Mouse (Mus musculus): ENCODE measurements at regions not wholly inside any gene's neighbourhood (a gene's known extent, or its start where the extent isn't known, plus 50 kb on each side); places are given as distances from the start of the nearest gene placed in this dataset.

GRCm38 (mm10) chr17:15291626-15292025 lies 85.0 kb downstream of the Dll1 start:
- Histone ChIP-seq H3K4me2 (ENCODE audit: low read depth, low read length, poor library complexity, severe bottlenecking) (no peak overlapping the region), H3K9me3 (ENCODE audit: low read length) (no peaks in the 10 kb centered on the region), H3K36me3 (ENCODE audit: insufficient read depth, low read length) (no peaks in the 10 kb centered on the region), H3K9ac (replicated peaks; ENCODE audit: low read length, poor library complexity, severe bottlenecking) (no peak overlapping the region), H3K27me3 (ENCODE audit: insufficient read depth, low read length) (no peaks in the 10 kb centered on the region), H3K4me1 (ENCODE audit: insufficient read depth, low read length) (no peaks in the 10 kb centered on the region), H3K4me3 (ENCODE audit: low read depth, low read length) (no peak overlapping the region), H3K27ac (ENCODE audit: low read depth, low read length) (no peak overlapping the region)
- 75% methylated on average over 4 of the region's 4 CpGs for WGBS
- DNase-seq (ENCODE audit: low spot score) = no peak
- no peak for TF ChIP-seq CTCF (IDR thresholded peaks at IDR 0.05)
- ATAC-seq (ENCODE audit: low FRiP score) = no peak

GRCm38 (mm10) chr17:15290326-15290725 lies 86.3 kb downstream of the Dll1 start:
- Histone ChIP-seq H3K4me2 (ENCODE audit: low read depth, low read length, poor library complexity, severe bottlenecking) (no peak overlapping the region), H3K27ac (ENCODE audit: low read depth, low read length) (no peak overlapping the region), H3K36me3 (ENCODE audit: insufficient read depth, low read length) (no peaks in the 10 kb centered on the region), H3K4me1 (ENCODE audit: insufficient read depth, low read length) (no peaks in the 10 kb centered on the region), H3K27me3 (ENCODE audit: insufficient read depth, low read length) (no peaks in the 10 kb centered on the region), H3K4me3 (ENCODE audit: low read depth, low read length) (no peak overlapping the region), H3K9me3 (ENCODE audit: low read length) (no peaks in the 10 kb centered on the region), H3K9ac (replicated peaks; ENCODE audit: low read length, poor library complexity, severe bottlenecking) (no peak overlapping the region)
- 96% methylated on average over 1 of the region's 1 CpGs for WGBS
- no peak for TF ChIP-seq CTCF (IDR thresholded peaks at IDR 0.05)
- DNase-seq (ENCODE audit: low spot score) (no peak), ATAC-seq (ENCODE audit: low FRiP score) (no peak)

GRCm38 (mm10) chr17:15289062-15289461 lies 87.6 kb downstream of the Dll1 start:
- ATAC-seq (ENCODE audit: low FRiP score) (no peak), DNase-seq (ENCODE audit: low spot score) (no peak)
- Histone ChIP-seq H3K27me3 (ENCODE audit: insufficient read depth, low read length) (no peaks in the 10 kb centered on the region), H3K9ac (replicated peaks; ENCODE audit: low read length, poor library complexity, severe bottlenecking) (no peak overlapping the region), H3K9me3 (ENCODE audit: low read length) (no peaks in the 10 kb centered on the region), H3K27ac (ENCODE audit: low read depth, low read length) (no peak overlapping the region), H3K36me3 (ENCODE audit: insufficient read depth, low read length) (no peaks in the 10 kb centered on the region), H3K4me2 (ENCODE audit: low read depth, low read length, poor library complexity, severe bottlenecking) (no peak overlapping the region), H3K4me3 (ENCODE audit: low read depth, low read length) (no peak overlapping the region), H3K4me1 (ENCODE audit: insufficient read depth, low read length) (no peaks in the 10 kb centered on the region)
- WGBS = 88% methylated on average over 5 of the region's 5 CpGs
- no peak for TF ChIP-seq CTCF (IDR thresholded peaks at IDR 0.05)

GRCm38 (mm10) chr17:15288640-15289039 lies 88.0 kb downstream of the Dll1 start:
- Histone ChIP-seq H3K36me3 (ENCODE audit: insufficient read depth, low read length) (no peaks in the 10 kb centered on the region), H3K9ac (replicated peaks; ENCODE audit: low read length, poor library complexity, severe bottlenecking) (no peak overlapping the region), H3K27ac (ENCODE audit: low read depth, low read length) (no peak overlapping the region), H3K4me1 (ENCODE audit: insufficient read depth, low read length) (no peaks in the 10 kb centered on the region), H3K27me3 (ENCODE audit: insufficient read depth, low read length) (no peaks in the 10 kb centered on the region), H3K4me3 (ENCODE audit: low read depth, low read length) (no peak overlapping the region), H3K9me3 (ENCODE audit: low read length) (no peaks in the 10 kb centered on the region), H3K4me2 (ENCODE audit: low read depth, low read length, poor library complexity, severe bottlenecking) (no peak overlapping the region)
- ATAC-seq (ENCODE audit: low FRiP score) (no peak), DNase-seq (ENCODE audit: low spot score) (no peak)
- WGBS = 90% methylated on average over 8 of the region's 8 CpGs
- TF ChIP-seq CTCF (IDR thresholded peaks at IDR 0.05) = no peak

GRCm38 (mm10) chr17:15286596-15286995 lies 90.1 kb downstream of the Dll1 start:
- Histone ChIP-seq H3K27ac (ENCODE audit: low read depth, low read length) (no peak overlapping the region), H3K4me1 (ENCODE audit: insufficient read depth, low read length) (no peaks in the 10 kb centered on the region), H3K4me2 (ENCODE audit: low read depth, low read length, poor library complexity, severe bottlenecking) (no peak overlapping the region), H3K9ac (replicated peaks; ENCODE audit: low read length, poor library complexity, severe bottlenecking) (no peak overlapping the region), H3K4me3 (ENCODE audit: low read depth, low read length) (no peak overlapping the region), H3K36me3 (ENCODE audit: insufficient read depth, low read length) (no peaks in the 10 kb centered on the region), H3K27me3 (ENCODE audit: insufficient read depth, low read length) (no peaks in the 10 kb centered on the region), H3K9me3 (ENCODE audit: low read length) (no peaks in the 10 kb centered on the region)
- ATAC-seq (ENCODE audit: low FRiP score) (no peak), DNase-seq (ENCODE audit: low spot score) (no peak)
- 89% methylated on average over 2 of the region's 2 CpGs for WGBS
- no peak for TF ChIP-seq CTCF (IDR thresholded peaks at IDR 0.05)

GRCm38 (mm10) chr17:15285399-15286043 lies 91.2 kb downstream of the Dll1 start:
- no peak for TF ChIP-seq CTCF (IDR thresholded peaks at IDR 0.05)
- H3K4me2 ChIP-seq (ENCODE audit: low read depth, low read length, poor library complexity, severe bottlenecking) = no peak overlapping the region
- no peak overlapping the region for H3K9ac ChIP-seq (replicated peaks; ENCODE audit: low read length, poor library complexity, severe bottlenecking)
- no peaks in the 10 kb centered on the region for H3K27me3 ChIP-seq (ENCODE audit: insufficient read depth, low read length)
- H3K9me3 ChIP-seq (ENCODE audit: low read length) = no peaks in the 10 kb centered on the region
- no peak overlapping the region for H3K4me3 ChIP-seq (ENCODE audit: low read depth, low read length)
- no peaks in the 10 kb centered on the region for H3K36me3 ChIP-seq (ENCODE audit: insufficient read depth, low read length)
- DNase-seq (ENCODE audit: low spot score) (peak; percentile 97), ATAC-seq (ENCODE audit: low FRiP score) (peak; percentile 81)
- no peaks in the 10 kb centered on the region for H3K4me1 ChIP-seq (ENCODE audit: insufficient read depth, low read length)
- H3K27ac ChIP-seq (ENCODE audit: low read depth, low read length) = no peak overlapping the region
- WGBS = 51% methylated on average over 7 of the region's 7 CpGs

Measured in midbrain, postnatal 0 days (tissue).